Mouse (Mus musculus) bone marrow macrophage, adult 2 months (primary cell): ENCODE results near the gene Evc. TPM values are rescaled to one million over a fixed set of nuclear protein-coding genes. Genes with fewer than 3 reads are reported as not detected.

Experiments
- H3K27ac ChIP-seq: 2 replicates; pipeline ENCODE4 v1.5.1; 2012; ENCODE audit warnings: low read depth, low read length; ENCODE audit not compliant: insufficient read depth
- H3K4me1 ChIP-seq: 2 replicates; pipeline ENCODE4 v1.6.1; 2012; ENCODE audit warnings: low read length; ENCODE audit not compliant: control insufficient read depth, insufficient read depth
- H3K4me3 ChIP-seq: 2 replicates; pipeline ENCODE4 v1.5.1; 2012; ENCODE audit warnings: mild to moderate bottlenecking, low read length, moderate library complexity; ENCODE audit not compliant: insufficient read depth
- CTCF ChIP-seq: IDR thresholded peaks from 2 replicates; pipeline ENCODE4 v1.5.1; 2012; ENCODE audit warnings: low read depth, mild to moderate bottlenecking, low read length, moderate library complexity
- POLR2A ChIP-seq: IDR thresholded peaks from 2 replicates; pipeline ENCODE4 v1.6.1; 2012; ENCODE audit warnings: mild to moderate bottlenecking, low read depth, low read length, borderline replicate concordance
- polyA plus RNA-seq: library from polyadenylated mRNA; stranded (reverse); fragments of >200 nt; gene quantifications from 2 replicates; pipeline ENCODE4 v1.2.4, GENCODE M21; 2012; ENCODE audit not compliant: missing spikeins, insufficient read depth, insufficient read length

Evc gene
- polyA plus RNA-seq, 1 experiment = not detected

- H3K27ac ChIP-seq = no peak overlapping the region
- H3K4me3 ChIP-seq = no peak overlapping the region
- TF ChIP-seq POLR2A = no peak
- TF ChIP-seq CTCF = no peak
- no peaks in the 10 kb centered on the region for H3K4me1 ChIP-seq
These were observed 92.5 kb downstream of the Evc start for GRCm38 (mm10) chr5:37244161-37244560.

DNA sequence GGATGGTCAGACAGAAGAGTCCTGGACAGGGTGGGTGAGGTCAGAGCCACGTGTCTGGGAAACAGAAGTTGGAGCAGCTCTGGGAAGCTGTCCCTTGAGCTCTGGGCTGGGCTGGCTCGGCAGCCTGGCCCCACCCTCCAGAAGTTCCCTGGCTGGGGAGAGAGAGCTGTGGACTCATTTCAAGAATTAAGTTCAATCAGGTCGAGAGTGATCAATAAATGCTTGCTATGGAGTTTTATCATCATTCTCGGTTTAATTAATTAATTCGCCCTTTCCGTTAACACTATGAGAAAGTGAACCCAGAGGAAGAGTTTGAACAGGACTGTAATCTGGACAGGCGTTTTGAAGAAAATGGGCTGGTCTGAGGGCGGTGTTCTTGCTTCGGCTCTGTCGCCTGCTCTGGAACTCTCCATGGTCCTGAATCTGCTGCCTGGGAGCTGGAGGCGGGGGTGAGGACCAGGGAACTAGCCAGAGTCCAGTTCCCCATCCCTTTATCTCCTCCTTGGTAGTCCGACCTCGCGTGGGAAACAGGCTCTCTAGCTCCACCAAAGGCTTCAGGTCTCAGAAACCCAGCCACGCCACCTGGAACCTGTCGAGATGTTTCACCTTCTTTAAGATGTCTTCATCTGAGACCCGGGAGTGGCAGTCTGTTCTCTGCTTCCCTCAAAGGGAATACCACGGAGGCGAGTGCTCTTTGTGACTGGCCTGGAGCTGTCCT lies 93.4 kb downstream of the Evc start:
- Histone ChIP-seq H3K4me1 (no peaks in the 10 kb centered on the region), H3K27ac (no peak overlapping the region), H3K4me3 (no peak overlapping the region)
- no peak for TF ChIP-seq POLR2A
- TF ChIP-seq CTCF = no peak

DNA sequence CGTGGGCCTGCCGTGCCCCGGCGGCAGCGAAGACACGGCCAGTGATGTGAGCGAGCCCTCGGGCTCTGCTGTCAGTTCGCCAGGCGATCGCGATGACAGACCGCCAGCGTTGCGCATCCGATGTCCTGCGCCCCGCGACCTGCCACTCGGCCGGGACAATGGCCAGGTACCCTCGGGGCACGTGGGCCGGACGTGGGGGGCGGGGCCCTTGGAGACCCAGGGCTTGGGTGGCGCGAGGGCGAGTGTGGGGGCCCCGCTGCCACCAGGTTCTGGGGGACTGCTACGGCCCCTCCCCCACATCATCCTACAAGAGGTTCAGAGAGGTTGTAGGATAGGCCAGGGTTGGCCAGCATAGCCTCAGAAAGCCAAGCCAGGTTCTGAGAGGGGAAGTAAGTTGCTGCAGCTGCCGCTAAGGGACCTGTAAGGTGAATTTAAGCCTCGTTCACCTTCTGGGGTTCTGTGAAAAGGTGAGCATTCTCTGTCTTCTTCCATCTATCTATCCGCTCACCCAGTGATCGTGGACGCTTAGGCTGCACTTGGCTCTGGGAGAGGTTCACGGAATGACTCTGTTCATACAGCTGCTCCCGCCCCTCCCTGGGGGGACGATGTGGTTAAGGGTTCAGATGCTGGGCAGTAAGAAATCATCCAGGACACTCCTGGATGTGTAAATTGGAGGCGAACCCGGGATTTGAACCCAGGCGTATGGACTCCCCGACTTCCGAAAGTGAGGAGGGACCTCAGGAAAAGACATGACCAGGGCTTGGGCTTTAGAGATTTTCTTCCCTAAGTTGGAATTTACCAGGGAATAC lies 94.1 kb downstream of the Evc start:
- Histone ChIP-seq H3K4me3 (no peak overlapping the region), H3K4me1 (no peaks in the 10 kb centered on the region)
- TF ChIP-seq CTCF (no peak), POLR2A (no peak)

GRCm38 (mm10) chr5:37241651-37242151 lies 95.0 kb downstream of the Evc start, which contains the start of gene Crmp1:
Gene Crmp1, plus strand, starts transcription at chr5:37241940.
- H3K4me1 ChIP-seq = no peaks in the 10 kb centered on the region
- TF ChIP-seq CTCF (no peak), POLR2A (no peak)
- H3K4me3 ChIP-seq = no peak within 1 kb of the TSS
- H3K27ac ChIP-seq = no peak within 1 kb of the TSS

More for the DNA sequence above, 94.1 kb downstream of the Evc start:
- H3K27ac ChIP-seq = no peak overlapping the region

- no peaks in the 10 kb centered on the region for H3K4me1 ChIP-seq
- TF ChIP-seq CTCF = no peak
- TF ChIP-seq POLR2A = no peak
These were observed 95.5 kb downstream of the Evc start for GRCm38 (mm10) chr5:37241224-37241623.

GRCm38 (mm10) chr5:37240550-37240949 lies 96.1 kb downstream of the Evc start:
- Histone ChIP-seq H3K4me1 (no peaks in the 10 kb centered on the region), H3K27ac (no peak overlapping the region), H3K4me3 (no peak overlapping the region)
- TF ChIP-seq POLR2A (no peak), CTCF (no peak)

More at GRCm38 (mm10) chr5:37241224-37241623, 95.5 kb downstream of the Evc start:
- H3K4me3 ChIP-seq = no peak overlapping the region
- no peak overlapping the region for H3K27ac ChIP-seq

Other genes starting within 250 kb of the Evc start
- 0.85 TPM in 1 of 2 replicates, not detected in the other for gene Crmp1, start 95.0 kb downstream of the Evc start, polyA plus RNA-seq
- 0.13 TPM in 1 of 2 replicates, not detected in the other for gene Evc2, start 1.6 kb upstream of the Evc start, polyA plus RNA-seq